Mouse (Mus musculus) testis, adult 2 months (tissue): ENCODE measurements at regions not wholly inside any gene's neighbourhood (a gene's known extent, or its start where the extent isn't known, plus 50 kb on each side); places are given as distances from the start of the nearest gene placed in this dataset.
A peak's percentile ranks its signal among the peaks of the same experiment; 100 is the strongest.

Source experiments
- H3K27ac ChIP-seq: fragments of 200-500 bp; 2 replicates; pipeline ENCODE4 v1.5.1; 2012; ENCODE audit warnings: low read depth, low read length; ENCODE audit not compliant: control insufficient read depth, insufficient read depth
- H3K27me3 ChIP-seq: fragments of 200-500 bp; 2 replicates; pipeline ENCODE4 v1.6.1; 2012; ENCODE audit warnings: mild to moderate bottlenecking, low read length, moderate library complexity; ENCODE audit not compliant: control insufficient read depth, insufficient read depth
- H3K36me3 ChIP-seq: fragments of 200-500 bp; 2 replicates; pipeline ENCODE4 v1.6.1; 2012; ENCODE audit warnings: mild to moderate bottlenecking, low read length; ENCODE audit not compliant: control insufficient read depth, insufficient read depth
- H3K4me1 ChIP-seq: fragments of 200-500 bp; 2 replicates; pipeline ENCODE4 v1.6.1; 2012; ENCODE audit warnings: low read length; ENCODE audit not compliant: control insufficient read depth, insufficient read depth
- H3K4me3 ChIP-seq: fragments of 200-500 bp; 2 replicates; pipeline ENCODE4 v1.5.1; 2012; ENCODE audit warnings: low read depth, mild to moderate bottlenecking, low read length, moderate library complexity, mixed read lengths; ENCODE audit not compliant: control insufficient read depth
- CTCF ChIP-seq: fragments of 200-500 bp; IDR thresholded peaks from 2 replicates; pipeline ENCODE4 v1.5.1; 2012; ENCODE audit warnings: low read depth, mild to moderate bottlenecking, inconsistent platforms, low read length, moderate library complexity; ENCODE audit not compliant: control insufficient read depth, insufficient read depth, insufficient replicate concordance
- POLR2A ChIP-seq: fragments of 200-500 bp; IDR thresholded peaks from 2 replicates; pipeline ENCODE4 v1.6.1; 2012; ENCODE audit warnings: low read depth, mild to moderate bottlenecking, inconsistent platforms, low read length, moderate library complexity; ENCODE audit not compliant: control insufficient read depth

DNA sequence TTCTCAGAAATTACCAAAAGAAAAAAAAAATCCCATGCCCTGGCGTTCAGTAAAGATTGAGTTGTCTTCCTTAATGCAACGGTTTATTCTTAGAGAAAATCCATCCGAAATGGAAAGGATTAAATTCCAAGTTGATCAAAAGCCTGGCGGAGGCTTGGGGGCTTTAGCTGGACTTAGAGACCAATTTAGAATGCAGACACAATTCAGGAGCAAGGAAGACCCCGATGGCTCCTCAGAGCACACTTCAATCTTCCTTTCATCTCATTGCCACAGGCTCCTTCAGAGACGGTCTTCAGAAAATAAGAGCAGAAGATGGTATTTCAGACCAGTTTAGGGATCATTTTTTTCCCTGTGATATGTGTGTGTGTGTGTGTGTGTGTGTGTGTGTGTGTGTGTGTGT lies 171.8 kb downstream of the Ankrd50 start:
- no peak for TF ChIP-seq POLR2A
- no peak for TF ChIP-seq CTCF
- Histone ChIP-seq H3K4me1 (no peaks in the 10 kb centered on the region), H3K27me3 (no peaks in the 10 kb centered on the region), H3K4me3 (no peak overlapping the region), H3K27ac (no peak overlapping the region), H3K36me3 (no peaks in the 10 kb centered on the region)

GRCm38 (mm10) chr3:38312121-38312520 lies 172.5 kb downstream of the Ankrd50 start:
- H3K4me3 ChIP-seq, result no peak overlapping the region
- no peaks in the 10 kb centered on the region for H3K27me3 ChIP-seq
- H3K36me3 ChIP-seq, result no peaks in the 10 kb centered on the region
- H3K27ac ChIP-seq, result no peak overlapping the region
- TF ChIP-seq CTCF, result no peak
- TF ChIP-seq POLR2A, result no peak
- no peaks in the 10 kb centered on the region for H3K4me1 ChIP-seq

DNA sequence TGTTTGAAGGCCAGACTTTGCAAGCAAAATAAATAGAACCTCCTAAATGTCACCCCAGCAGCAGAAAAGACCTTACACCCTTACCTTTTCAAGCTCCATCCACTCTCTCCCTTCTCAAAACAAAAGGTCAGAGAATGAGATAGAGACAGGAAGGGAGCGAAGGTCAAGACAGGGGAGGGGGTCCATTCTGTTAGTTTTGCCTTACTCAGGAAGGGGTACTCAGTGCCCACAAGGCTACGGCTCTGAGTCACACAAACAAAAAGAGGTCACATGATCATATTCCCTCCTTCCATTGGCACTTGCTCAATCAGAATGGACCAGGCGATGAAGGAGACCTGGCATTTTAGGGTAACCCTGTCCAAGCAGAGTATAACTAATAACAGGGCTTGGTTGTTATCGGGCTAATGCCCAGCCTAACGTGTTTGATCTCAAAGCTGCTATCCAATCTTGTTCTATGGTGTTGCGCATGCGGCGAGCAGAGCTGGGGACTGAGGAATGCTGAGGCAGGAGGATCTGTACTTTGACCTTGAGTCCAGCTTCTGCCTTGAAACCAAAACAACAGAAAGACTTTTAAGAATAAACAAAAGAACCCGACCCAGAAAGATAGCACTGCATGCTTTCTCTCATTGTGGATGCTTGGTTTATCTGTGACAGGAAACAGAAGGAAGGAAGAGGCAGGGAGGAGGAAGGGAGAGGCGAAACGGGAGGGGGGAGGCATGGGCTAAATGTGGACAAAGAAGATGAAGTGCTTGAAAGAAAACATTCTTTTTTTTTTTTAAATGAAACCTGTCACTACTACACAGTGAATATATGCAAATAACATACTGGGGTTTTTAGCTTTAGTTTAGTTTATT lies 184.5 kb downstream of the Ankrd50 start:
- no peak overlapping the region for H3K4me3 ChIP-seq
- TF ChIP-seq CTCF, result no peak
- TF ChIP-seq POLR2A, result no peak
- no peaks in the 10 kb centered on the region for H3K36me3 ChIP-seq
- H3K27ac ChIP-seq, result no peak overlapping the region; the same call in 1 of the 2 replicates
- peaks cover 3% of the 10 kb centered on the region for H3K4me1 ChIP-seq
- H3K27me3 ChIP-seq, result no peaks in the 10 kb centered on the region

- H3K36me3 ChIP-seq, result no peaks in the 10 kb centered on the region
- H3K4me3 ChIP-seq, result no peak overlapping the region
- TF ChIP-seq POLR2A (no peak), CTCF (no peak)
- H3K4me1 ChIP-seq, result peaks cover 3% of the 10 kb centered on the region
- H3K27me3 ChIP-seq, result no peaks in the 10 kb centered on the region
- peak overlapping the region; percentile 62 for H3K27ac ChIP-seq
Measured at GRCm38 (mm10) chr3:38299236-38299897, 185.3 kb downstream of the Ankrd50 start.

DNA sequence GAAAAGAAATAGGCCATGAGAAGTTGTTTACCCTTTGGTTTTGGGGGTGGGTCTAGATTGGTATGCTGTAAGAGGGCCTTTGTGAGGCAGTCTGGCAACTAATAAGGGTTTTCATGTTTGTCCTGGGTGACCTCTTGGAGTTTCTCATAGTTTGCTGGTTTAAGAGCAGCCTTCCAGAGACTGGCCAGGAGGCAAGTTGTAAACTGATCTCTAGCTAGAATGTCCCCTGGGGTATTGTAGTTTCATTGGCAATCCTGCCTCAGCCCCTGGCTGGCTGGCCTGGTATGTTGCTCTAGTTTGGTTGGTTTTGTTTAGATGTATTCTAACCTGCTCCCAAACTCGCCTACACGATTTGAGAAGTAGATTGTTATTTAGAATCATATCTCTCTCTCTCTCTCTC lies 187.1 kb downstream of the Ankrd50 start:
- TF ChIP-seq CTCF (no peak), POLR2A (no peak)

GRCm38 (mm10) chr3:38289062-38289461 lies 195.6 kb downstream of the Ankrd50 start:
- H3K4me3 ChIP-seq, result no peak overlapping the region
- H3K27me3 ChIP-seq, result no peaks in the 10 kb centered on the region
- H3K4me1 ChIP-seq, result no peaks in the 10 kb centered on the region
- TF ChIP-seq POLR2A (no peak), CTCF (no peak)
- no peak overlapping the region for H3K27ac ChIP-seq
- H3K36me3 ChIP-seq, result no peaks in the 10 kb centered on the region

More for the DNA sequence above, 187.1 kb downstream of the Ankrd50 start:
- Histone ChIP-seq H3K4me1 (peaks cover 3% of the 10 kb centered on the region), H3K4me3 (no peak overlapping the region; the same call in 1 of the 2 replicates), H3K36me3 (no peaks in the 10 kb centered on the region), H3K27ac (no peak overlapping the region), H3K27me3 (no peaks in the 10 kb centered on the region)

DNA sequence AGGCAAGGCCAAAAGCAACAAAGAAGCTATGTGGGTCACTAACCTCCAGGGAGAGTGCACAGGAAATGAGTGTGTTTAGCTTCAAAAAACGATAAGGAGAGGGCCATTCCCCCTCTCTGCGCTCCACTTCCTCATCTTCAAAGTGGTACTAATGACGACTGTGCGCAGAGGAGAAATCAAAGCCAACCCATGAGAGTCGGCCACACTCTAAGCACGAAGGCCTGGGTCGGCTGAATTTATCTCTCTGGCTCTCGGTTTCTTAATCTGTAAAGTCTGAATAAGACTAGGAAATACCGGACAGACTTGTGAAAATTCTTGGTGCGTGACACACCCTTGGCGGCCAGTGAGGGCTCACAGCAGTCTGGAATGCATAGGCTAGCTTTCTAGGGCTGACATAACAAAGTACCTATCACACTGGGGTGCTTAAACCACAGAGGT lies 200.9 kb downstream of the Ankrd50 start:
- Histone ChIP-seq H3K36me3 (no peaks in the 10 kb centered on the region), H3K27ac (no peak overlapping the region), H3K4me3 (no peak overlapping the region), H3K4me1 (no peaks in the 10 kb centered on the region), H3K27me3 (no peaks in the 10 kb centered on the region)
- TF ChIP-seq POLR2A (no peak), CTCF (no peak)
